Mouse (Mus musculus): ENCODE measurements at regions not wholly inside any gene's neighbourhood (a gene's known extent, or its start where the extent isn't known, plus 50 kb on each side); places are given as distances from the start of the nearest gene placed in this dataset.

DNA sequence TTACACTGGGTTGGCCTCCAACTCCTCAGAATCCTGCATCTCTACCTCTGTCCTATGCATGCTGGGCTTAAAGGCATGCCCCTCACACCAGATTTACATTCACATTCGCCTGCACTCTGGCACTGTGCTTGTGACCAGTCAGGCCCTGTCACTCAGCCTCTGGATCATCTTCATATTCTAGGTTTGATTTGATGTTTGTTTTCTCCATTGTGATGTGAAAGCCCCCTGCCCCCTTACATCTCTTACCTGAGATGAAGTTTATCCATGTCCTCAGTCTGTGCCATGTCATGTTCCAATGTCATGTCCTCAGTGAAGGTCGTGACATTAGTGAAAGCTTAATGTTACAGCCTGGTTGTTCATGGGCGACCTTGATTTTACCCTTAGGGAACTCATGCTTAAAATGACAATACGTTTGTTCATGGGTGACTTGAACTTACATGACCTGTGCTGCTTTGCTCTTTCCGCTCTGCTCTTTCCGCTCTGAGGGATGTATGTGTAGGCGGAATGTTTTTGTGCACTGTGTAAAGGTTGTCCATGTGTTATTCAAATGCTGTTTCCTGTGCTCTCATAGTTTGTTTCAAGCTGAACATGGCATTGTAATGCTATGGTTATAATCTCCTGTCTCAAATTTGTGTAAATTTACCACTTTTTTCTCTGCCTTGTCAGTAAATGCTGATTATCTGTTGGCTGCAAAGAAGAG, 257.3 kb upstream of the Gm5148 start:
- no peak for DNase-seq (ENCODE audit: extremely low read depth, insufficient read length, low spot score)

DNA sequence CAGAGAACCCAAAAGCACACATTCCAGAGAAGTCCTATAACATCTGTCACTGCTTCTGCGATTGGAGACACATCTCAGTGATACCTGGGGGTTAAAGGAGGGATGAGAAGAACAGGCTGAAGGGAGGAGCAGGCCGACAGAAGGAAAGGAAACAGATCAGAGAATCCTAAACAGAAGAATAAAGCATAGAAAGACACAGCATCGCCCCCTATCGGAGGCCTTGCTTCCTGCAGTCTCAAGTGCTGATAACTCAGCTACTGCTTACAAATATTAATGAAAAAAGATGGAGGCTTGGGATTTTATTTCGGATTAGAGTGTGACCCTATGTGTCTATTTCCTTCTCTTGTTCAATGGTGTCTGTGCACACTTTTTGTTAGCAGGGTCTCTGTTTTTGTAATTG, 255.6 kb upstream of the Gm5148 start:
- DNase-seq (ENCODE audit: extremely low read depth, insufficient read length, low spot score) = no peak

DNA sequence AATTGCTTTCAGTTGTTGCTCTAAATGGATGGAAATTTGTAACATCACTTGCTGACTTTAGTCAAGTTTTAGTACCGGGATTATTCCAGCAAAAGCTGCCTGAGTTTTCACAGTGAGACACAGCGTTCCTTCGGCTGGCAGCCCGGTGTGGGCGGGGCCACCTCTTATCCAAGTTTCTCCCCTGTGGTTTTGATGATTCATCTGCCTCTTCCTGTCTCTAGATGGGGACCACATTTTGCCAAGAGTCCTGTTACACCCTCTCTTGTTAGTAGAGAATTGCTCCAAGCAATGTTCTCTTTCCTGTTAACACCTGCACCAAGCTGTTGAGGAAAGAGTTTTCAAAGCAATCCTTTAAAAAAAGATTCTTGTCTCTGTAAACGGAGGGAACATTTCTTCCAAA, 254.2 kb upstream of the Gm5148 start:
- peak; percentile 89 for DNase-seq (ENCODE audit: extremely low read depth, insufficient read length, low spot score)

GRCm38 (mm10) chr3:37977453-37977852, 253.2 kb upstream of the Gm5148 start:
- DNase-seq (ENCODE audit: extremely low read depth, insufficient read length, low spot score) = peak; percentile 15

DNA sequence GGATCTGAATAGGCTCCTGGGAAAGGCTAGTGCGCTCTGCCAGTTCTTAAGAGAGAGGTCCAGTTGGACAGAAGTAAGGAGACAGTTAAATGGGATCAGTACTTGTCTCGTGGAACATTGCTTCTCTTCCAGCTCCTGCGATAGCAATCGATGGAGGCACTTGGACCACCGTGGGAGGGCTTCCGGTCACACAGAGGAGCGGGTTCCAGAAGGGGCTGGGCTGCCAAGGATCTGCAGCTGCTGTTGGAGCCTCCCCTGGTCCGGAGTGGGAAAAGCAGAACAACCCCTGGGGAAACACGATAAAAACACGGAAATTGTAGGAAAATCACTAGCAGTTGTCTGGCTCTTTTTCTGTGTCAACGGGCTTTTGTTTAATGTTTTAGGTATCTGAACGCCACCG, 252.3 kb upstream of the Gm5148 start:
- no peak for DNase-seq (ENCODE audit: extremely low read depth, insufficient read length, low spot score)

DNA sequence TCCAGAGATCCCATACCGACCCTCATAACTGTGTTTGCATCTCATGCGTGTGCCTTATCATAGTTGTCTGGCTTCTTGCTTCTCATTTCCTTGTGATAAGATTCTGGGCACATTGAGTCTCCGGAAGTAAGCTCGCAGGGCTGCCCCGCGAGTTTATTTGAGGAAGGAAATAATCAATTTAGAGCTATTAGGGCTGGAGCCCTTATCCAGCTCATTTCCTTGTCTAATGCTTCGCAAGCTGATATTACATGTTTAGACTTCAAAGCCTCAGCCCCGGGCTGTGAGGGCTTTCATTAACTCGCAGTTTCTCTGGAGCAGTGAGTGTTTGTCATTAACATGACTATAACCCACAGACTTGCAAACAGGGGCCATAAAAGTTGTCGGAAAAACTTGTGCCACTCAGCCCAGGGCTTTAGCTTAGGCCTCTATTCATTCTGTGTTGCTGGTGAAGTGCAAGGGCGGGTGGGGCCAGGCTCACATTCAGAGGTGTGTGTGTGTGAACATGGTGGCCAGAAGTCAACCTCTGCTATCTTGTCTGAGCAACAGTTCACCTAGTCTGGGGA, 251.0 kb upstream of the Gm5148 start:
- DNase-seq (ENCODE audit: extremely low read depth, insufficient read length, low spot score) = no peak

DNA sequence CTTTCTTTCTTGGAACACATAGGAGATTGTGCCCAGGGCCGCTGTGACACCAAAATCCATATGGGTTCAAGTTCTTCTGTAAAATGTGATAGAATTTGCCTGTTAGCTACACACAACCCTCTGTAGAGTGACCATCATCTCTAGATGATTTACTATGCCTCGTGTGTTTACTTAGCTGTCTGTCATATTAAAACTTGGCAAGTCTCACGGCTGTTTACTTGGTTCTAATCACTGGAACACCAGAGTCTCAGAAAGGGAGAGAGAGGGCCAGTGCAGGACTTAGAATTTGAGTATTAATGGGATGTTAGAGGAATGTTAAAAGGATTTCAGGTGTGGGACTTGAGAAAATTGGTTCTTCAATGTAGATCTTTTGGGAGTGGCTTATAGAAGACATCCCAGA, 248.6 kb upstream of the Gm5148 start:
- DNase-seq (ENCODE audit: extremely low read depth, insufficient read length, low spot score) = no peak

DNA sequence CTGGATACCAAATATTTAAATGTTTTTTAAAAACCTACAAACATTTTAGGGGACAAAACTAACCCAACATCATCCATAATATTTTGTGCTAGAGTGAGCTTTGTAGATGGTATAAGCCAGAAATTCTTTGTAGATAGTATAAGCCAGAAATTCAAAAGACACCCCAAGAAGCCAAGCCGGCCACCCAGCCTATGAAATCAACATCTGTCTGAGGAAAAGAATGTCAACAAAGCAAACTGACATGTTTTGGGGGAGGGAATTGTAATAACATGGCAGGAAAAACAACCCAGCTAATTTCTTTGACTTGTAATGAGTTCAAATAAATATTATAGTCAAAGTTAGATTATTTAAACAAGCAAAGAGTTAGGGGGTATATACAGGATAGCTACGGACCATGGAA, 246.9 kb upstream of the Gm5148 start:
- DNase-seq (ENCODE audit: extremely low read depth, insufficient read length, low spot score) = no peak

- no peak for DNase-seq (ENCODE audit: extremely low read depth, insufficient read length, low spot score)
Measured at GRCm38 (mm10) chr3:37968654-37969053, 244.4 kb upstream of the Gm5148 start.

GRCm38 (mm10) chr3:37965221-37965620, 240.9 kb upstream of the Gm5148 start:
- peak; percentile 67 for DNase-seq (ENCODE audit: extremely low read depth, insufficient read length, low spot score)

DNA sequence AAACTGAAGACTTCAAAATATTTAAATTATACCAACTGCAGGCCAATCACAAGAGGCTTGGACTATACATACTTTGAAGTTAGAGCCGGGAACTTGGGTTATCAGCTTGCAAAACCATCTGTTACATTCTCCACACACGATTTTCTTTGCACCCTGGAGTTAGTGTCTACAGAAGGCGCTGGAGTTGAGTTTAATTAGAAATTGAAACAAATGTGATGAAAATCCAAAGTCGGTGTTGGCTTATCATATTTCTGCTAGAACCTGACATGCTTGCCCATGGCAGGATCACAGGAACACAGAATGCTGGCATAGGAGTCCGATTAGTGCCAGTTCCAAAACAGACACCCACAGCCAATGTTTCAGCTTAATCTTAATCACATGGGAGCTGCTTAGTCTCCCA, 239.8 kb upstream of the Gm5148 start:
- no peak for DNase-seq (ENCODE audit: extremely low read depth, insufficient read length, low spot score)

DNA sequence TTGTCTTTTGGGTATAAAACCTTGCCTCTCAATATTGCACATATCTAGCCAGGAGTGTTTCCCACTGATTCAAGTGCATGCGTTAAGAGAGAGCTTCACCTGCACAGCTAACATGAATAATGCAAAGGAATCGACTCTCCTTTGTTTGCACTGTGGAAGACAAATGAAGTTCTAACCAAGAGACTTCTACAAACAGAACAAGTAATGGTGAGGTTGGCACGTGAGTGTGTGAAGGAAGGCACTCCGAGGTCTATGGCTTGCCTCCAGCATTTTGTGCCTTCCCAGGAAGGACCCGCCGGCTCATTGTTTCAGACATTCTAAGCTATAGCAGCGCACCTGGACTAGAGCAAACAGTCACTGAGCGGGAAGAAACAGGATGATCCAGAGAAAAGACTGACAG, 238.5 kb upstream of the Gm5148 start:
- no peak for DNase-seq (ENCODE audit: extremely low read depth, insufficient read length, low spot score)

GRCm38 (mm10) chr3:37962043-37962810, 237.9 kb upstream of the Gm5148 start:
- peak; percentile 79 for DNase-seq (ENCODE audit: extremely low read depth, insufficient read length, low spot score)

DNA sequence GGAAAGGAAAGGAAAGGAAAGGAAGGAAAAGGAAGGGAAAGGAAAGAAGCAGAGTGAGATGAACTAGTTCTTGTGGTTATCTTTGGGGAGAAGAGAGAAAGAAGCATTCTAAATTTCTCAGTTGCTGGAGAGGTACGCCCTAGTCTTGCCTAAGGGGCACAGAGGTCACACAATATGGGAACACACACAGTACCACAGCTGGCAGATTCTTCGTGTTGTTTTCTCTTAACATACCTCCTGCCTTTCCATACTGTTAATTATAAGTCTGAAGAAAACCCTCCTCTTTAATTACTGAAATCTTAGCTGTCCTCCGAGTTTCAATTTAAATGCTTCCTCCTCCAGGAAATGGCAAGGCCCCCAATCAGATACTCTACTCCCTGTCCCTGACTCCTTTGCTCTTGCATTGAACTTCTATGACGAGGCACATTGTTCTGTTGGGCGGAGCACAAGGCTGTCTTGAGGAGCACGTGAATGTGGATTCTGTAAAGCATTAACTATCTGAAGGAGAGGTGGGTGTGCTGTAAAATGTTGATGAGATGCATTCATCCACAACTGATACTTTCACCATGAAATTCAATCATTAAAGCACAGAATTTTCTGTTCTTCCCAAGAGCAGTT, 234.2 kb upstream of the Gm5148 start:
- DNase-seq (ENCODE audit: extremely low read depth, insufficient read length, low spot score) = no peak

GRCm38 (mm10) chr3:37956543-37956942, 232.3 kb upstream of the Gm5148 start:
- no peak for DNase-seq (ENCODE audit: extremely low read depth, insufficient read length, low spot score)

- no peak for DNase-seq (ENCODE audit: extremely low read depth, insufficient read length, low spot score)
Measured at GRCm38 (mm10) chr3:37952891-37953290, 228.6 kb upstream of the Gm5148 start.

GRCm38 (mm10) chr3:37952251-37952650, 228.0 kb upstream of the Gm5148 start:
- no peak for DNase-seq (ENCODE audit: extremely low read depth, insufficient read length, low spot score)

- no peak for DNase-seq (ENCODE audit: extremely low read depth, insufficient read length, low spot score)
Measured at GRCm38 (mm10) chr3:37943661-37944060, 219.4 kb upstream of the Gm5148 start.

GRCm38 (mm10) chr3:37940016-37940415, 215.7 kb upstream of the Gm5148 start:
- peak; percentile 20 for DNase-seq (ENCODE audit: extremely low read depth, insufficient read length, low spot score)

DNA sequence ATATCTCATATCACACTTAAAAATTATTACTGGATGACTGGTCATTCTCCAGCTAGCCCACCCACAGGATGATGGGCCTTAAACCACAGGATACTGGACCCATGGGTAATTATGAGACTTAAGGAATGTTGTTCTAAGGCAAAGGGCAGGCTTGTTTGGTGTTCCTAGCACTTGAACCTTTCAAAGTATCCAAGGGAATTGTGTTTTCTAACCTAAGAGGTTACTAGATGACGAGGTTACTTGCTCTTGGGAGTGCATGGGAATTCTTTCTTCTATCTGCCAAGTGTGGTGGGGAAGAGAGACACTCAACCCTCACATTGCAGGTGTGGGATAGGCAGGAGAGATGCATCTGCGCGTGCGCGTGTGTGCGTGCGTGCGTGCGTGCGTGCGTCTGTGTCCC, 214.6 kb upstream of the Gm5148 start:
- no peak for DNase-seq (ENCODE audit: extremely low read depth, insufficient read length, low spot score)

- peak; percentile 27 for DNase-seq (ENCODE audit: extremely low read depth, insufficient read length, low spot score)
Measured at GRCm38 (mm10) chr3:37938284-37938596, 213.9 kb upstream of the Gm5148 start.
